Mouse (Mus musculus) spleen, postnatal 14 days (tissue): Measurements from ENCODE around the gene Naa38.

Source experiments
- DNase-seq, 2 experiments: peaks; one replicate each; pipeline ENCODE4 v3.0.0; 2021 to 2022; ENCODE audit warnings: low spot score in 2 of 2

Gene Naa38

DNA sequence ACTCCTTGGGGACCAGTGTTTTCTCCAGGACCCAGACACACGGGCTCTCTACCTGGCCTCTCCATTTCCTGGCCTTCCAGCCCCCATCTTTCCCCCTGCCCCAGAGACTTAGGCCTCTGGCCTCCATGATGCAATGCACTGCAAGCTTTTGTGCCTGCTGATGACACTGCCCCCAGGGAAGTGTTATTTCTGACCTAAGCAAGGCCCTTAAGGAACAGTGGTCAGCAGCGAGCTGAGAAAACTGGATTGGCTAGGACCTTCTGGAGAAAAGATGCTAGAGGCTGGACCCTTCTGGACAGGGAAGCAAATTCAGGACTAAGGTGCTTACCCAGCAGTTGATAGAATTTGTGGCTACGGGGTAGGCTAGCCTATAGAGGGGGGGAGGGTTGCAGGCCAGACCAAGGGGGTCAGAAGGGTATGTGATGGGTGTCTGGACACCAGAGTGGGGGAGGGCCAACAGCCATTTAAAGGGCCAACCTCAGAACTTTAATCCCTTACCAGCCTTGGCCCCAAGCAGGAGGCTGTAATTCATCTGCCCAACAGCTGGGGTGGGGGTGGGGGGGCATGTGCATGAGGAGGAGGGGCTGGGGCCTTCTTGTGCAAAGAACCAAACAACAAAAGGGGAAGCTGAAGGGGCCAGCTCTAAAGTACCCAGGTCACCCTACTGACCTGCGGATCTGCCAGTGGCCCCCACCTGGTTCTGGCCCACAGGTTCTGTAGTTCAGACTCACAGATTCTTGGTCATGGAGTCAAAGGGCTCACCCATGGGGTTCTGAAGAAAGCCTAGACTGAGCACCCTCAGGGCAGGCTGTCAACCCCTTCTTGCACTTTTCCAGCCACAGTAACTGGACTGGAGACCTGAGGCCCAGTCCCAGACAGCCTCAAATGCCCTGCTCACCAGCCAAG is 19.4 kb downstream of the Naa38 start:
- DNase-seq = no peak

DNA sequence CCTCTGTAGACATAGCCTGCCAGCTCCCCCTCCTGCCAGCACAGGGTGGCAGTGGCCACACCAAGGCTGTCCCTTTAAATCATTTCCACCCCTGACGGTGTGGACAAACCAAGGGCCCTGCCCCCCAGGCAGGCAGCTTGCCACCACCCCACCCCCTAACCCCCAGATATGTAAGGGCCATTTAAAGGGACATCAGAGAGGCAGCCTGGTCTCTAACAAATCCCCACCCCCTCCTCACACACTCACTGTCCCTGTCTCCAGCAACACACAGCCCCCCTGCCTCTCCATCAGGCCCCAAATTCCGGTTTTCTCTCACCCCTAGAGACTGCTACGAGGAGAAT is 20.0 kb downstream of the Naa38 start:
- no peak for DNase-seq

DNA sequence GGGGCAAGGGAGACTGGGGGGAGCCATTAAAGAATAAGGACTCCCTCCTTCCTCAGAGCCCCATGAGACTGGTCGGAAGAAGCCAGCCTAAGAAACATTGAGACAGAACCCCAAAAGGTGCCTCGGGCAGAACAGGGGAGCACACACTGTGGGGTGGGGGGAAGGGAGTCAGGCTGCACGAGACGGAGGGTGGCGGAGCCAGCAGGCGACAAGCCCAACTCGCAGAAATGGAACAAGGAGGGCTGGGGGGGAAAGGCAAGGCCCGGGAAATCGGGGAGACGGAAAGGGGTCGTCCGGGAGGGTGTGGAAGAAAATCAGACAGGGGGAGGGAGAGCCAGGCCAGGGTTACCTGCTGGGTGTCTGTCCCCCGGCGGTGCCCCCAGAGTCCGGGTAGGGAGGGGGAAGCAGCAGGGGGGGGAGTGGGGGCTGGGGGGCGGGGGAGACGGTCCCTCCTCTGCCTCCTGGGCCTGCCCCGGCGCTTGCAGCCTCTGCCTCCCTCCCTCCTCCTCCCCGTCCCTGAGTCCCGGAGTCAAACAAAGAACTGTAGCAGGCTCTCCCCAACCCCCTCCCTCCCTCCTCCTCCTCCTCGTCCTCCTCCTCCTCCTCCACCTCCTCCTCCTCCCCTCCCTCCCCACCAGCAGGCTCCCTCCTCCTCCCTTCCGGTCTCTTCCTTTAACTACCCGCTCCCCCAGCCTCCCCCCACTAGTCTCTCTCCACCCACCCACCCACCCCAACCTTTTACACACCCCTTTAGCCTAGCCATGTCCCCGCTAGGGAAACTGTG is 20.6 kb downstream of the Naa38 start:
- DNase-seq = no peak

DNA sequence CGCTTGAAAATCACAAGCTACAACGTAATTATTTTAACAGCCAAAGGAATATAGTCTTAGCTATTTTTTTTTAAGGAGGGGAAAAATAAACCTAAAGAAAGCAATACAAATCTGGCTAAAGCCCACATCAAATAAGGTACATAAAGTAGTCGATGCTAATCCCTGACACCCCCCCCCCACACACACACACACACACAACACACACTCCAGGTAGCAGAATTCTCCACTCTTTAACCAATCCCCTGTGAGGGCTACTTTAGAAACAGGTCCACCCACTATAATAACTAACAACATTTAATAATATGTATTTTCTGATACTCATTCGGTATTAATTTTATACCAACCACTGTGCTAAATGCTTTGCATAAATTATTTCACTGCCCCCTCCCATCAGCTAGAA is 21.2 kb downstream of the Naa38 start:
- no peak for DNase-seq

DNA sequence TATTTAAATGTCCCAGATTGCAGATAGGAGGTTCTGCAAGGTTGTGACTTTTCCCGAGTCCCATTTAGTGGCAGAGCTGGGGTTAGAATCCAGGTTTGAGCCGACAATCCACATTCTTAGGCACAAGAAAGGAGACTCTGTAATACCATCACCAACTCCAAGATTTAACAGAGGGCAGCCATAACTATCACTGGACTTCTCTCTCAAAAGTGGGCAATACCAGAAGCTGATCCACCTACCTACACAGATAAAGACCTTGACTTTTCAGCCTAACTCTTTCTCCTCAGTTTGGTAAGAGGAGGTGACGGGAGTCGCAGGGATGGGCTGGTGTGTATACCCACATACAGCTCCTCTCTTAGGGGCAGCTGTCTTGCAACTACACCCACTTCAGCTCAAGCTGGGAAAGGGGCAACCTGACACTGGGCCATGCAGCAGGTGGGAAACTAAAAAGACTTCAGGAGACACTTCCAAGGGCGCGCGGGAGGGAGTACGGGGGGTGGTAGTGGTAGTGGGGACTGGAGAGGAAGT is 21.7 kb downstream of the Naa38 start:
- no peak for DNase-seq

DNA sequence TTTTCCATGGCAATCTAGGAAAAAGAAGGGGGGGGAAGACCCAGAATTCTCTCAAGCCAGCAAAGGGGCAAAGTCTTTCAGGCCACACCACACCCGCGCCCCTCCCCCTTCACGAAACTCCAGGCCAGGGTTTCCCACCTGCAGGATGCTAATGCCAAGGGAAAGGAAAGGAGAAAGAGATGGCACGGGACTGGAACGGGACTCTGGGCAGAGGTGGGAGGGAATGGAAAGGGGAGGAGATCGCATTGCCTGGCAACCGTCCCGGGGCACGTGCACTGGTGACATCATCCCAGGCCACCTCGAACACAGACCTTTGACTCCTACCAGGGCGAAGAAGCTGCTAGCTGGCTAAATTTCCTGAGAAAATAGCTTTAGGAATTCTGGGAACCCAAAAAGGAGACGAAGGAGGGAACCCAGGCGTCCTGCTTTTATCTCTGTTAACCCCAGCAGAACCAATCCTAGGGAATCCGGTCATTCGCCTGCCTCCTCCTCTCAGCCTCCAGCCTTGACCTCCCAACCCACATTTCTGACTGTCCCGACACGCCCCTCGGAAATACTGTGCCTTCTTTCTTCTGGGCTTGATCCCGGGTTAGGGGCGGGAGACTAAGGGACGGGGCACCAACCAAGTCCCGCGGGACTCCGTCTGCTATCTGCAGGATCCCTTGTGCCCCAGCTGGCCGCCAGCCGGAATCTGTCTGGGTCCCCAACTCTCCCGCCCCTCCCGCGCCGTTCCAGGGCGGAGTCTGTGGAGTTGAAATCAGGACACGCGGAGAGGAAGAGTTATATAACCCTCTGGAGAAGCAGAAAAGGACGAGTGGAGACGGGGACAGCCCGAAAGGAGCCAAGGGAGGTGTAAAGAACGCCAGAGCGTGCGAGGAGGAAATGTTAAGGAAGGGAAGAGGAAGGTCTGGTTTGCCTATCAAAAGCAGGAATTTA is 22.4 kb downstream of the Naa38 start:
- peak in 1 of 2 experiments; percentile 59 for DNase-seq

DNA sequence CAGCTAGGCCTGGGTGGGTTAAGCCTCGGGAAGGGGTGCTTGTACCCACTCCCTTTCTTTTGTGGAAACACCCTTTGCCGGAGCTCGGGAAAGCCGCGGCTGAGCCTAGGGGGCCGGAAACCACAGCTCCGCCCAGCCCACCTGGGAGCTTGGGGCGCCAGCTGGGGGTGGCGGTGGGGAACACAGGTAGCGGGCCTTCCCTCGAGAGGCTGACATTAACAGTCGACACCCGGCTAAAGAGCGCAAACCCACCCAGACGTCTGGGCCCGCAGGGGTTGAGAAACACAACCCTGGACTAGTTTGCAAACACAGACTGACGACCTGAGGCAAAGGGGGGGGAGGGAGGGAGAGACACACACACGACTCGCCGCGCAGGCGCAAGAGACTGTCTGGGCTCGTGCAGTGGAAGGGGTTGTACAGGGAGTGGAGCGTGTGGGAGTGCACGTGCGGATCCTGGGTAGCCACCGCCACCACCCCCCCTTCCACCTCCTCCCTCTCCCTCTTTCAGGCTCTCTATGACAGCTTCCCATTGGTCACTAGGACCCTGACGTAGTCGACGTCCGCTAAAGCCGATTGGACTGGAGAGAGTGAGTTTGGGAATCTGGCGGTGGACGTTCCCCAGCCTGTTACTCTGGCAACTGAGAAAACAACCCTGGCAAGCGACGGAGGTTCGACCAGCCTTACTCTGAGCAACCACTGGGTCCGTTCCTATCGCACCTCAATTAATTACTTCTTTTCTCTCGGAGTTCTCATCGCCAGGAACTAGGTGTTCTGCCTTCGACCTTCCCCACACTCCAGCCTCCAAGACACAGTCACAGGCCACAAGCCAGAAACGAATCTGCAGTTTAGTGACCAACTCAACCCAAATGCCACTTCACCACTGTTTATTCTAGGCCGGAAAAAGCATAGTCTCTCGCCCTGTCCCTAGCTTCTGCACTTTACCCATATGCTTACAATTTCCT is 23.5 kb downstream of the Naa38 start:
- peak in 1 of 2 experiments; percentile 44 for DNase-seq

DNA sequence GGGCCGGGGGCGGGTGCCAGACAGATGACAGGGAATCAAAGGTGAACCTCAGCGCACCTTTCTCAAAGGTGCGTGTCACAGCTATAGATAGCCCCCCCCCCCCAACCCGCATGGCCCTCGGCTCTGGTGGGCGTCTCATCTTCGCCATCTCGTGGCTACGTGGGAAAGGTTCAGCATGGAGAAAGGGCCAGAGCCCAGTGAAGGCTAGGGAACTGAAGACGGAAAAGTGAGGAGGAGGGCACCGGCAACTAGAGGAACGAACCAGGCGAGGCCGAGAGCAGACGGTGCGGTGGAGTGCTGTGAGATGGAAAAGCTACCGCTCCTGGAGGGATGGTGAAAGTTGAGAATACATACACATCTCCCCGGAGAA is 24.1 kb downstream of the Naa38 start:
- DNase-seq = no peak

DNA sequence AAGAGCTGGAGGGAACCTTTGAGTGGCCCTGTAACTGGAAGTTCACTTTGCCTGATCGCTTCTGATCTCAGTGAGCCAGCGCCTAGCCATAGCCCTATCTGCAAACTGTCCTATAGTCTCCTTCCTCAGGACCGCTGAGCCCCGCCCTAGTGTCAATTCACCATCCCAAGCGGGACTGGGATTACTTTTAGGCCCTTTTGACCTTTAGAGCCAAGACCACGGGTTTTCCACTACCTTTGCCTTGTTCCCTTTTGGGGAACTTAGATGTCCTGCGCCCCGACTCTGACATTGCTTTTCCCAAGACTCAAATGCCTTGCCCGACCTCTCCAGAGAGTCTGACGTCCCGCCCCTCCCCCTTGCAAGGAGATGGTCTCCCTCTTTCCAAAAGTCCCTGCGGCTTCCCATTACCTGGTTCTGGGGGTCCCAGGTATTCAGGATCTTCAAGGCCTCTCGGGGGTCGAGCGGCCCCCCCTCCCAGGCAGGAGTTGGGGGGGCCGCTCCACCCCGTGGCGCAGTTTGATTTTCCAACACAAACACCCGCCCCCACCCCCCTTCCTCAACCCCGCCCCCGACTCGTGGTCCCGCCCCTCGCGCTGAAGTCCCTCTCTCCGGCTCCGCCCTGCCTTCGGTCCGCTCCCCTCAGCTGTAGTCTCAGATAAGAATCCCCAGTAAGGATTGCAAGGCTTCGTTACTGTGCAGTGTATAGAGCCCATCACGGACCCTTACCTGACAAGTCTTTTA is 24.7 kb downstream of the Naa38 start:
- no peak for DNase-seq

DNA sequence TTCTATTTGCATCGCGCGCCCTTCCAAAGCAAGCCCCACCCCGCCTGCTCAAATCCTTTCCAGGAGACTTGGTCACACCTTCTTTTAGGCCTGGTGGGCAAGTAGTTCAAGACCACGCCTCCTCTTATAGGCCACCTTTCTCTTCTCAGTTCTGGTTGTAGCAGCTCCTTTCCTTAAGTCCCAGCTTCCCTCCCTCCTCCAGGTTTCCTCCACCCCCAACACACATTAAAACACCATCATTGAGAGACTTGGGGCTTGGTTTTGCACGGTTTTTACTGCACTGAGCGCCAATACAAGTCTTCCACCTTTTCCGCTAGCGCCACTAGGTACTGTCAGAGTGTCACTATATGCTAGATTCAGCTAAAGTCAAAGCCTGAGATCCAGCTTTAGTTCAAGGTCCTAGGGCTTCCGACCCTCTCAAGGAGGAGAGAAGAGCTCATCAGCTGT is 25.3 kb downstream of the Naa38 start:
- no peak for DNase-seq

DNA sequence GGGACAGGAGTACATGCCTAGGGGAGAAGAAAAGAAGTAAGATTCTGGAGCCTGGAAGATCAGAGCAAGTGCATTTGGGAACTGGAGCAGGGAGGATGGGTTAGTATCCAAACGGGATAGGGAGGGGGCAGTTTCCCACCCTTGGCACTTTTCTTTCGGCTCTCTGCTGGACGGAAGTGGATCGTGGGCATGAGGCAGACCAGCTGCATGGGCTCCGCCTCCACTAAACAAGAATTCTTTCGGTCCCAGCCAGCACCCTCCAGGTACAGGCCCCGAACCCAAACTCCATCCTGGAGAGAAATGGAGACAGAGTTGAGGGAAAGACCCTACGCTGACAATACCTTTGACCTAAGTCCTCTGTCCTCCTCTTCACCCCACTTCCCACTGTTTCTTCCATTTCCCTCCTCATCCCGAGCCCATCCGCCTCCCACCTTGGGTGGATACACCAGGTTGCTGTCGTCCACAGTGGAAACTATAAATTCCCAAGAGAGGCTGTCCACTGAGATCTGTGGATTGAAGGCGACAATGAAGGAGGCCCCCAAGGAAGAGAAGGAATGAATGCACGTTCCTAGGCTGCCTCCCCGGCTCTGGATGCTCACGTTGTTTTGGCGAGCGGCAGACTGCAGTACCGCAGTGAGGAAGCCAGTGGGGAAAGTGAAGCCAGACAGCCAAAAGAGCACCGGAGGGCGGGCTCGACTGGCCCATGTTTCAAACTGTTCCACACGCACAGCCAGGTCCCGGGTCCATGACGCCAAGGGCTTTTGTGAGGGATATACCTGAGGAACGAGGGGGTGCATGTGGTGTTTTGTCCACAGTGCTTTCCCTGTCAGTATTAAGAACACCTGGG is 26.1 kb downstream of the Naa38 start:
- no peak for DNase-seq

DNA sequence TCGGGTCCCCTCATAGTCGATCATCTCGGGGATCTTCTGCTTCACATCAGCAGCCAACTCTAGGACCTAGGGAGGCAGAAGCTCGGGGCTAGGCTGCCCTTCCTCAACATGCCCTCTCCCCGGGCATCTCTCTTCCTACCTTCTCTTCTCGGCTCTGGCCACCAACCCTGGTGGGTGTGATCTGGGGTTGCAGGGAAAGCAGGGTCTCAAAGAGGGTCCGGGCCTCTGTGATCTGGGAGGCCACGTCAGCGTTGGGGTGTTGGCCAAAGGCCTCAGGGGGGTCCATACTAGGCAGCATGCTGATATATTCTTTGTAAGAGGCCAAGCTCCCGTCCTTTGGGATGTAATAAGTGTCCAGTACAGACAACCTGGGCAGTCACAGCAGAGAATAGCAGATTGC is 27.6 kb downstream of the Naa38 start:
- no peak for DNase-seq

DNA sequence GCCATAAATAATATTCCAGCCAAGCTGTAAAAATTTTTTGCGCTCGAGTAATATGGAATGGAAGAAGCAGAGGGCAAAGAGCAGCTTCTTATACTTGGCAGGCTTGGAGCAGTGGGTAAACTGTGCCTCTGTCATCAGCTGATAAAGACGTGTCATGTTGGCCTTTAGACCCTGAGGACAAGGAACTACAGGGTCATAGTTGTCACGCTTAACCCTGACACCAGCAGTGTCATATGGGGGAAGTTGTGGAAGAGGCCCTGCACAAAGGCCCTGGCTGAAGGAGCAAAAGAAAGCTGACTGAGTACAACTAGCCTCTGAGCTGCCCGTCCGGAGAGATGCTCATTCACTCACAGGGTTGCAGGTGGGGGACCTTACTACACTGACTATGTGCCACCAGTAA is 28.6 kb downstream of the Naa38 start:
- DNase-seq = no peak

DNA sequence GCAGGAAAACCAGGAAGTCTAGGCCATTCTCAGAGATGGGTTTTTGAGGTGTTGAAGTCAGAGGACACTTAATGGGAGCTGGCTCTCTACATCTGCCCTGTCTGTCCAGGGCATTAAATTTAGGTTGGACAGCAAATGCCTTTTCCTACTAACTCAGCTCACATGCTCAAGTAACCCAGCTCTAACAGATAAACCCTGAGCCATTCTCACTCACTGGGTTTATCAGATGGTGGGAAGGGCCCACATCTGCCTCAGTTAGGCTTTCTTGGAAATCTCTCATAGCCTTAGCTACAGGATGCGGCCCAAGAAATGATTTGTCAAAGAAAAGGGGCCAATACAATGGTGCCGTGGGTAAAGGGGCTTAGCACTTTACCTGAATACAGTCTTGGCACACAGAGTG is 31.0 kb downstream of the Naa38 start:
- no peak for DNase-seq

DNA sequence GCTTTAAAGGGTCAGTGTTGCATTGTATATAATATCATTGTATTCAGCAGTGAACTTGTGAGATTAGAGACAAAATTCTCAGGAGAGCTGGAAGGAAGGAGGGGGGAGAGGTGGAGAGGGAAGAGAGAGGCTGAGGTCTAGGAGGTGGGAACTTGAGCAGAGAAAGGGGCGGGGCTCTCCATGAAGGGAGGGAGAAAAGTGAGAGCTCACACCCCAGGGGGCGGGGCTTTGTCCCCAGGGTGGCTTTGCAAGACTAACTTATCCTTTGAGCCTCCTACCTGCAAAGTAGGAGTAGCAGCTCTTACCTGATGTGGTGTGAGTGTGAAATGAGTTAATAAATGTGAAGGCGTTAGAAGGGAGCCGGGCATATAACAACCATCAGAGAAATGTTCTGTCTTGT is 33.5 kb downstream of the Naa38 start:
- no peak for DNase-seq

DNA sequence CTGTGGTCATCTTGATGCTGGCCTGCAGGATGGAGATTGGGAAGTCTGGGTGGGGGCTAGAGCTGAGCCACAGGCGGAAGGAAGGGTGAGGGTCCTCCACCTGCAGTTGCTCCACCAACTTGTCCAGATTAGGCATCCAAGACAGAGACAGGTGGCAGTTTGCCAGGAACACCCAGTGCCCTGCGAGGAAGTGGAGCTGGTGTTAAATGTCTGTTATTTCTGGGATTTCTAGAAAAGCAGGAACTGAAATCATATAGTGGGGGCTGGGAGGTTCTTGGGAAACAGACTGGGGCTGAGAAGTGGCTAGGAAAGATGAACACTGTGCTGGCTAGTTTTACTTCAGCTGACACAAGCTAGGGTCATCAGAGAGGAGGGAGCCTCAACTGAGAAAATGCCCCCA is 34.0 kb downstream of the Naa38 start:
- DNase-seq = no peak

DNA sequence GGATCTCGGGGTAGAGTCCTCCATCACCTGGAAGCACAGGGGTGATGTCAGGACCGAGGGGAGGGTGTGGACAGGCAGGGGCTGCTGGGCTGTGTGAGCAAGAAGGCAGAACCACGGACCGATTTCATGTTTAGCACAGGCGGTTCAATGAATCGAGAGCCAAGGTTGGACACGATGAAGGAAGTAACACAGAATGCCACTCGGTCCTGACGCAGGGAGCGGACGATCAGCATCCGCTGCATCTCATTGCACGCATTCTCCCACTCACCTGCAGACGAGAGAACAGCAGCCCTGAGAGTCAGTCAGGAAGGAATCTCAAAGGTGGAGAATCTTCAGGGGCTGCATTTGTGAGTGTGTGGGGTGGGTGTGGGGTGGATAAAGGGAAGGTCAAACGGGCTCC is 35.3 kb downstream of the Naa38 start:
- no peak for DNase-seq

DNA sequence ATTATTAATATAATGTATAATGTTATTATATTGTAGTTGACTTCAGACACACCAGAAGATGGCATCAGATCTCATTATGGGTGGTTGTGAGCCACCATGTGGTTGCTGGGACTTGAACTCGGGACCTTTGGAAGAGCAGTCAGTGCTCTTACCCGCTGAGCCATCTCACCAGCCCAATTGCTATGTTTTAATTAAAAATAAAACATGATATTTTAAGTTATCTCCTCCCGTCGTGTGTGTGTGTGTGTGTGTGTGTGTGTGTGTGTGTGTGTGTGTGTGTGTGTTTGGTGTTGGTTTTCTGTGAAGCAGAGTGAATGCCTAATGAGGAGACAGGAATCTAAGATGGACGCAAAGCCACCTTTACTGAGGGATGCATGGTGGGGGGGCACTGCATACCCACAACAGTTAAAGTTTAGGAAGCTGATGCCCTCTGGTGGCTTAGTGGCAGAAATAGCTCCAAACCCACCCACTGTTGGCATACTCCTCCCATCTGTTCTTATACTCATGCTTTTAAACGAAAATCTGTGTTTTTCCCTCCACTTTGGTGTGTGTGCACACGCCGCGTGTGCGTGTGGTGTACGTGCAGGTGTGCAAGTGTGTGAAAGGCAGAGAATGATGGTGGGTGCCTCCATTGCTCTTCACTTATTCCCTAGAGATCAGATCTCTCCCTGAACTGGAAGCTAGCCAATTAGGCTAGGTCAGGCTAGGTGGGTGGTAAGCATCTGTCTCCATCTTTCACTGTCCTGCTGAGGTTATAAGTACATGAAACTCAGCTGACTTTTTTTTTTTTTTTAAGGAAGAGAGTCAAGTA is 36.7 kb downstream of the Naa38 start:
- DNase-seq = peak in 1 of 2 experiments; percentile 45
